Mouse (Mus musculus): ENCODE results near the gene Atxn2.

The Atxn2 gene

GRCm38 (mm10) chr5:121858427-121858826 lies 147.3 kb downstream of the Atxn2 start:
- in situ Hi-C loops (cut with MboI) = no loop called here

GRCm38 (mm10) chr5:121861964-121862363 lies 150.8 kb downstream of the Atxn2 start:
- in situ Hi-C loops (cut with MboI) = no loop called here

- in situ Hi-C loops (cut with MboI) = no loop called here
Measured at GRCm38 (mm10) chr5:121864330-121864729, 153.2 kb downstream of the Atxn2 start.
